Mouse (Mus musculus) heart, adult 2 months (tissue): ENCODE measurements around the gene Maml2.

ENCODE experiments used
- CTCF ChIP-seq: fragments of 200-600 bp; IDR thresholded peaks from 2 replicates; pipeline ENCODE4 v1.8.1; 2022; ENCODE audit warnings: antibody characterized with exemption, mild to moderate bottlenecking, moderate library complexity
- POLR2A ChIP-seq: fragments of 200-500 bp; IDR thresholded peaks from 2 replicates; pipeline ENCODE4 v1.6.1; 2011; ENCODE audit warnings: mild to moderate bottlenecking, low read depth, low read length, control low read depth; ENCODE audit not compliant: insufficient read depth

DNA sequence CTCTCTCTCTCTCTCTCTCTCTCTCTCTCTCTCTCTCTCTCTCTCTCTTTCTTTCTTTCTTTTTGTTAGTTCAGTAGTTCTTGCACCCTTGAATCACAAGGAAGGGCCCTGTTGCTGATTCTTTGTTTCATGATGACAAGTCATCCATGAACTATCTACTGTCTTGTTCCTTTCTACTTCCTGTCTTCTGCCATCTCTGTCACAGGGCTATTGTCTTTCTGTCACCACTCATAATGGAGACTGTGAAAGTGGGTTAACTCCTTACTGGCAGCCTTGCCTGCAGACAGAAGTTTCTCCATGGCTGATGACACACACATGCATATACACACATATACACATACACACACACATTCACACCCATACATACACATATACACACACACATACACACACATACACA, 216.7 kb downstream of the Maml2 start:
- no peak for TF ChIP-seq CTCF
- TF ChIP-seq POLR2A, result no peak
